Comparison of ENCODE assay signal across 7 mouse cellular contexts in the genomic region with DNA sequence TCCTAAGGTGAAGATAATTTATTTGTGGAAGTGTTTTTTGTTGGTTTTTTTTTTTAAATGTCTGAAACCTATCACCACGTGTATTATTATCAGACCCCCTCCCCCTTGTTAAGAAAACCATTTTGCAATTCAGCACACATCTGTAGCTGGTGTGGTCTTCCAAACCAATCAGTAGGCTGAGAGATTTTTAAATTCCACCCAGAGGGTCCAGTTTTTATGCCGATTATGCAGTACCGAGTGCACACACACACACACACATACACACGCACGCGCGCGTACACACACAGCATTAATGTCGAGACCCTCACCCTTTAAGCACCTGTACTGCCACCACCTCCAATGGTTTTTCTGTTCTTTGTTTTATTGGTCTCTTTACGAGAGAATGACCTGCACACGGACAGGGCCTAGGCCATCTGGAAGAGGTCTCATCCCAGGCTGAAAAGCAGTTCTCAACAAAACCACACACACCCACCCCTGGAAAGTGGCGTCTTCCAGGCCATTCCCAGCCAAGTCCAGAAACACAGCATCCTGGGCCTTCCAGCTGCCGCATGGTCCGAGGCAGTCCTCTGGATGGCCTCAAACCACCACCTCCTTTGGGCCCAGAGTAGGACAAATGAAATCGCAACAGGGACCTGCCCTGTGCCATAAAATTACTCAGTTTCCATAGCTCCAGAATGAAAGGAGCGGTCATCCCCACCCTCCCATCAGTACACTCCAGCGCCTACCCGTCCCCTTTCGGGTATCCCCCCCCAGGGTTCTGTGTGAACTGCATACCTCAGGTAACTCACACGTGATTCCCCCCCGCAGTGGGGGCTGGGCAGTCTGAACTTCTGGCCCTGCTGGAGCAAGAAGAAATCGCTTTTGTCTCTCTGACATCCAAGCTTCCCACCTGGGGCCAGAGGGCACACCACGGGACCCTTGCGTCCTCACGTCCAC. TPM values are rescaled to one million over a fixed set of nuclear protein-coding genes. Genes with fewer than 3 reads are reported as not detected.
A peak's percentile ranks its signal among the peaks of the same experiment; 100 is the strongest.
DNase-seq lines count a peak whose midpoint lies in the region; ATAC-seq and TF ChIP-seq lines count a peak whose summit lies in the region.

No protein-coding gene starts in this region.

- dilution Hi-C loops in CH12.LX (cut with MboI; ENCODE audit: extremely low pct_ligation_motif_present, extremely low pct_unique_long_range_greater_than_20kb, low sequenced_read_pairs), result no loop called here

- H3K9ac ChIP-seq in CH12.LX (ENCODE audit: insufficient read depth, low read depth), result peak overlapping the region; percentile 84
- H3K9ac ChIP-seq in embryonic facial prominence, embryonic 12.5 days, result peak overlapping the region; percentile 90
- H3K9ac ChIP-seq in limb, embryonic 14.5 days (ENCODE audit: low read depth, low read length, severe bottlenecking), result peak overlapping the region; percentile 82
- peak overlapping the region; percentile 99 for H3K9ac ChIP-seq in midbrain, embryonic 16.5 days (ENCODE audit: low read depth, low read length)

- peaks cover 4 to 10% of the 10 kb centered on the region in 2 experiments for H3K36me3 ChIP-seq in CH12.LX (replicated peaks in 1 of 2; ENCODE audit: control insufficient read depth in 1 of 2, insufficient read depth in 1 of 2, low read length in 1 of 2)
- H3K36me3 ChIP-seq in embryonic facial prominence, embryonic 12.5 days, result peaks cover 7% of the 10 kb centered on the region
- H3K36me3 ChIP-seq in hindbrain, embryonic 10.5 days, result peaks cover 21% of the 10 kb centered on the region
- H3K36me3 ChIP-seq in limb, embryonic 14.5 days (ENCODE audit: control insufficient read depth, insufficient read depth, low read length), result no peaks in the 10 kb centered on the region
- H3K36me3 ChIP-seq in midbrain, embryonic 16.5 days (ENCODE audit: control insufficient read depth, insufficient read depth, low read length), result peaks cover 10% of the 10 kb centered on the region; the same call in 1 of the 2 replicates

- no peak overlapping the region for H3K4me2 ChIP-seq in CH12.LX (ENCODE audit: insufficient read depth, low read depth, poor library complexity, severe bottlenecking)
- H3K4me2 ChIP-seq in embryonic facial prominence, embryonic 12.5 days (replicated peaks), result peak overlapping the region; percentile 70
- peak overlapping the region; percentile 87 for H3K4me2 ChIP-seq in limb, embryonic 14.5 days (replicated peaks; ENCODE audit: low read depth, low read length, severe bottlenecking)
- peak overlapping the region; percentile 85 for H3K4me2 ChIP-seq in midbrain, embryonic 16.5 days (ENCODE audit: low read length)

- TF ChIP-seq RAD21 in CH12.LX (IDR thresholded peaks at IDR 0.05; ENCODE audit: low read depth, low read length), result no peak

- no peaks in the 10 kb centered on the region for H3K27me3 ChIP-seq in CH12.LX (replicated peaks)
- no peaks in the 10 kb centered on the region for H3K27me3 ChIP-seq in embryonic facial prominence, embryonic 12.5 days
- peaks cover 22% of the 10 kb centered on the region for H3K27me3 ChIP-seq in hindbrain, embryonic 10.5 days (ENCODE audit: insufficient read depth, poor library complexity, severe bottlenecking)
- H3K27me3 ChIP-seq in limb, embryonic 14.5 days (ENCODE audit: control insufficient read depth, insufficient read depth, low read length), result no peaks in the 10 kb centered on the region
- H3K27me3 ChIP-seq in midbrain, embryonic 16.5 days (ENCODE audit: control insufficient read depth, insufficient read depth, low read depth, low read length), result no peaks in the 10 kb centered on the region

- peak overlapping the region; percentile 85 to 97 (median 88) for H3K4me3 ChIP-seq in CH12.LX (replicated peaks in 1 of 3; ENCODE audit: low read depth in 2 of 3, low read length in 2 of 3, poor library complexity in 1 of 3)
- peak overlapping the region; percentile 85 for H3K4me3 ChIP-seq in embryonic facial prominence, embryonic 12.5 days
- H3K4me3 ChIP-seq in hindbrain, embryonic 10.5 days, result peak overlapping the region; percentile 92
- peak overlapping the region; percentile 85 for H3K4me3 ChIP-seq in limb, embryonic 14.5 days (replicated peaks; ENCODE audit: low read length)
- H3K4me3 ChIP-seq in midbrain, embryonic 16.5 days (ENCODE audit: low read depth, low read length), result peak overlapping the region; percentile 89

- 8% methylated on average over 25 of the region's 25 CpGs for WGBS in embryonic facial prominence, embryonic 12.5 days
- WGBS in hindbrain, embryonic 10.5 days, result 5% methylated on average over 25 of the region's 25 CpGs
- WGBS in limb, embryonic 14.5 days, result 5% methylated on average over 25 of the region's 25 CpGs
- WGBS in midbrain, embryonic 16.5 days, result 4% methylated on average over 25 of the region's 25 CpGs

- H3K4me1 ChIP-seq in CH12.LX (ENCODE audit: control insufficient read depth in 1 of 2, insufficient read depth in 2 of 2), result peaks cover 0 to 21% of the 10 kb centered on the region in 2 experiments; a peak in 2 of 4 replicates
- H3K4me1 ChIP-seq in embryonic facial prominence, embryonic 12.5 days, result peaks cover 17% of the 10 kb centered on the region; the same call in 1 of the 2 replicates
- peaks cover 49% of the 10 kb centered on the region for H3K4me1 ChIP-seq in hindbrain, embryonic 10.5 days (replicated peaks)
- H3K4me1 ChIP-seq in limb, embryonic 14.5 days (ENCODE audit: control insufficient read depth, insufficient read depth, low read length), result peaks cover 19% of the 10 kb centered on the region
- peaks cover 14% of the 10 kb centered on the region for H3K4me1 ChIP-seq in midbrain, embryonic 16.5 days (ENCODE audit: control insufficient read depth, insufficient read depth, low read length)

- peaks cover 38% of the 10 kb centered on the region for H3K9me3 ChIP-seq in CH12.LX (replicated peaks; ENCODE audit: low read length)
- no peaks in the 10 kb centered on the region for H3K9me3 ChIP-seq in embryonic facial prominence, embryonic 12.5 days
- no peaks in the 10 kb centered on the region for H3K9me3 ChIP-seq in hindbrain, embryonic 10.5 days
- no peaks in the 10 kb centered on the region for H3K9me3 ChIP-seq in limb, embryonic 14.5 days (ENCODE audit: control insufficient read depth, low read length)
- no peaks in the 10 kb centered on the region for H3K9me3 ChIP-seq in midbrain, embryonic 16.5 days (replicated peaks; ENCODE audit: control insufficient read depth, low read length, poor library complexity, severe bottlenecking)

- peak overlapping the region; percentile 94 for H3K27ac ChIP-seq in CH12.LX (ENCODE audit: insufficient read depth, low read depth)
- peak overlapping the region; percentile 90 for H3K27ac ChIP-seq in embryonic facial prominence, embryonic 12.5 days
- peak overlapping the region; percentile 98 for H3K27ac ChIP-seq in hindbrain, embryonic 10.5 days
- no peak overlapping the region for H3K27ac ChIP-seq in limb, embryonic 14.5 days (replicated peaks; ENCODE audit: low read depth, low read length)
- H3K27ac ChIP-seq in midbrain, embryonic 16.5 days (ENCODE audit: low read length), result peak overlapping the region; percentile 99

- in situ Hi-C loops in CH12.LX (cut with MboI; ENCODE audit: low pct_ligation_motif_present, low pct_unique_long_range_greater_than_20kb, low sequenced_read_pairs), result loop anchor here (10.0 kb wide), 2 partner anchors 135 to 275 kb away; no protein-coding TSS in a partner anchor

- DNase-seq in CH12.LX (ENCODE audit: extremely low read depth) (peak; percentile 59), R1 (ENCODE audit: low read depth, low spot score) (peak; percentile 43)
- peak; percentile 65 for DNase-seq in hindbrain, embryonic 10.5 days (ENCODE audit: low spot score)
- no peak for DNase-seq in limb, embryonic 14.5 days (ENCODE audit: low spot score)
- DNase-seq in yolk sac, embryonic 10.5 days (ENCODE audit: low spot score), result peak; percentile 70

- no peak for TF ChIP-seq POLR2A in CH12.LX (IDR thresholded peaks at IDR 0.05; ENCODE audit: low read depth, low read length)
- no peak for TF ChIP-seq POLR2A in limb, embryonic 14.5 days (IDR thresholded peaks at IDR 0.05; ENCODE audit: borderline replicate concordance, extremely low read depth, insufficient read depth, insufficient read length)

- TF ChIP-seq EP300 in CH12.LX (IDR thresholded peaks at IDR 0.05; ENCODE audit: low read length), result no peak

- peaks cover 42% of the 10 kb centered on the region for H3K79me2 ChIP-seq in CH12.LX (replicated peaks; ENCODE audit: control insufficient read depth, extremely low read depth, insufficient read depth, poor library complexity, severe bottlenecking)

- ATAC-seq in embryonic facial prominence, embryonic 12.5 days (ENCODE audit: insufficient number of reproducible peaks, insufficient read depth, low FRiP score, low TSS enrichment), result 0 out of 2 replicates have a peak, but pooled peaks have one; percentile 9
- ATAC-seq in limb, embryonic 14.5 days (ENCODE audit: low FRiP score, low read depth), result no peak
- peak; percentile 18 for ATAC-seq in midbrain, embryonic 16.5 days

- TF ChIP-seq CTCF in CH12.LX (conservative IDR thresholded peaks at IDR 0.05 in 1 of 2, IDR thresholded peaks at IDR 0.05 in 1 of 2; ENCODE audit: low read depth in 2 of 2, low read length in 2 of 2), result no peak

TF ChIP-seq in CH12.LX, 34 proteins besides CTCF, POLR2A, EP300 and RAD21 (continues in another document):
- TF ChIP-seq ELF1 (IDR thresholded peaks at IDR 0.05; ENCODE audit: low read depth, low read length) (no peak), CHD2 (IDR thresholded peaks at IDR 0.05; ENCODE audit: low read length) (peak; percentile 54; the same call in 1 of the 2 replicates), UBTF (IDR thresholded peaks at IDR 0.05; ENCODE audit: low read depth, low read length) (no peak), NELFE (IDR thresholded peaks at IDR 0.05; ENCODE audit: low read depth, low read length) (no peak), POLR2AphosphoS2 (IDR thresholded peaks at IDR 0.05; ENCODE audit: low read depth, low read length) (no peak), TCF12 (IDR thresholded peaks at IDR 0.05; ENCODE audit: low read depth, low read length) (no peak), GABPA (IDR thresholded peaks at IDR 0.05; ENCODE audit: insufficient replicate concordance, low read depth, low read length) (no peak), ZKSCAN1 (IDR thresholded peaks at IDR 0.05; ENCODE audit: borderline replicate concordance, low read depth, low read length) (no peak), E2F4 (IDR thresholded peaks at IDR 0.05; ENCODE audit: insufficient replicate concordance, low read depth, low read length) (no peak), MAX (IDR thresholded peaks at IDR 0.05; ENCODE audit: low read length) (no peak)

RNA-seq across cellular contexts. Expression of gene Arl4c, which starts 1.9 kb away (rescaled TPM):
- total RNA-seq in CH12.LX (2012; rRNA removed) (32.2 and 33.9 TPM in 2 replicates), CH12.LX (2014; rRNA removed) (24.1 and 25.8 TPM in 2 replicates)
- 30.8 and 31.6 TPM in 2 replicates for polyA plus RNA-seq in CH12.LX (2012; ENCODE audit: insufficient read length, low read depth)
- polyA plus RNA-seq in embryonic facial prominence, embryonic 12.5 days (2016; fragmentation: Nextera tagmentation; extraction: Ambion mirVana), result 17.5 and 17.9 TPM in 2 replicates
- 18.5 and 22.2 TPM in 2 replicates for polyA plus RNA-seq in hindbrain, embryonic 10.5 days (2016; fragmentation: Nextera tagmentation; extraction: Ambion mirVana)
- polyA plus RNA-seq in limb, embryonic 14.5 days (2012; rRNA removed), result 11.2 and 11.9 TPM in 2 replicates
- polyA plus RNA-seq in limb, embryonic 14.5 days (2014; fragmentation: Nextera tagmentation; extraction: Ambion mirVana), result 5.5 and 6.4 TPM in 2 replicates
- polyA plus RNA-seq in midbrain, embryonic 16.5 days (2015; fragmentation: Nextera tagmentation; extraction: Ambion mirVana), result 54.6 and 55.0 TPM in 2 replicates
